Mouse (Mus musculus) left cerebral cortex, postnatal 25 days (tissue): Measurements from ENCODE around the gene Srl. TPM values are rescaled to one million over a fixed set of nuclear protein-coding genes. Genes with fewer than 3 reads are reported as not detected.
A peak's percentile ranks its signal among the peaks of the same experiment; 100 is the strongest.
"Not testable (repeated sequence)": the region's sequence is repeated elsewhere in the genome, so short reads cannot be mapped to it uniquely, and the experiment has no call there.

Source experiments
- DNase-seq, 2 experiments: peaks; one replicate each; pipeline ENCODE4 v3.0.0; 2022; ENCODE audit warnings: low spot score in 2 of 2, mixed read lengths in 1 of 2
- intact Hi-C: fragments of 180-260 bp; cut with DNase I; formaldehyde crosslinking; loops from one replicate; pipeline ENCODE4 v1.15.1; 2025
- total RNA-seq, 2 experiments: library from RNA; stranded (reverse); gene quantifications; 2 replicates each; pipeline ENCODE4 v1.2.3; 2021

Gene Srl
- total RNA-seq, 2 experiments from 2014 or later, result 9.1 to 9.5 TPM

DNA sequence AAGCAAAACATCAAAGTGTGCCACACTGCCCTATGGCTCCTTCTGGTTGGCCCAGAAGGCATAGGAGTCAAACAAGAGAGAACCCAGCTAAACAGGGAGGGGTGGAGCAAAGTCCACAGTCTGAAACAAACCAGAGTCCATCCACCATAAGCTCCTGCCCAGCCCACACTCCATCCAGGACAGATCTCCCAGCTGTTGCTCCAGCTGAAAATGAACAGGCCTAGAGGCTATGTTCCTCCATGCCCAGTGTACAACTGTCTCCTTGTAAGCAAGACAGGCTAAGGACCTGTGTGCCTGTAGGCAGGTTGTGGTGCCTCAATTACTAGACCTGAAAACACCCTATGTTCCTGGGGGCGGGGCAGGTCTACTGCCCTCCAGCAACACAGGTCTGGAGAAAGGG is 15.5 kb upstream of the Srl start:
- no peak for DNase-seq
- intact Hi-C loops, result no loop called here

- intact Hi-C loops, result no loop called here
- DNase-seq, result no peak
Observed at GRCm38 (mm10) chr16:4555555-4555954, 13.9 kb upstream of the Srl start.

GRCm38 (mm10) chr16:4552829-4553550 is 11.4 kb upstream of the Srl start:
- intact Hi-C loops, result no loop called here
- no peak for DNase-seq

DNA sequence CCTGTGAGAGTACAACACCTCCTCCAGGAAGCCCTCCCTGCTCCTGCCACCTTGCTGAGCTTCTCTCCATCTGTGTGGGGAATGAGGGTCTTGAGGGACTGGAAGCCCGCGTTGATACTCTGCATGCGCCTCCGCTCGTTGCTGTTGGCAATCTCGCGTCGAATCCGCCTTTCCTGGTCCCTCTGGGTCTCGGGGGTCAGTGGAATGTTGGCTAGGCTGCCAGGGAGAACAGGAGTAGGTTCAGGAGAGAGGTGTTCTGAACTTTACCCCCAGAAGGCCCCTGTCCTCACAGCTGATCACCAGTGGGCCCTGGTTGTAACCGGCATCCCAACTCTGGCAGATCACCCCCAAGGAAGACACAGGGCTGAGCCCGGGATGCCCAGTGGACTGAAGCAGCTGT is 10.3 kb upstream of the Srl start:
- no peak for DNase-seq
- intact Hi-C loops, result no loop called here

DNA sequence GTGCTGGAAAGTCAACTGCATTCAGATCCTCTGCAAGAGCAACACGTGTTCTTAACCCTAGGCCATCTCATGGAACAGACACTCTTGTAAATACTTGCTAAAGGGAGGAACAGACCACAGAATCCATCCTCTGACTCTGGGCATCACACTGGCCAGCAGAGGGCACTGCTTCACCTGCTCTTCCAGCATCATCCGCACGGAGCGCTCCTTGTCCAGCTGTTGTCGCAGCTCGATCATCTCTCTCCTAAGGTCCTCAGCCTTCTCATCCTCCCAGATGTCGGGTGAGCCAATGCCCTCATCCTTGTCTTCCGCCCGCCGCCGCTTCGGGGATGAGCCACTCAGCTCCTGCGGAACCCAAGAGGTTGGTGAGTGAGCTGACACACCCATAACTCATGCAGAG is 9.4 kb upstream of the Srl start:
- DNase-seq, result peak; percentile 59 to 69
- intact Hi-C loops, result no loop called here

GRCm38 (mm10) chr16:4548953-4549688 is 7.5 kb upstream of the Srl start:
- no peak for DNase-seq
- intact Hi-C loops, result no loop called here

DNA sequence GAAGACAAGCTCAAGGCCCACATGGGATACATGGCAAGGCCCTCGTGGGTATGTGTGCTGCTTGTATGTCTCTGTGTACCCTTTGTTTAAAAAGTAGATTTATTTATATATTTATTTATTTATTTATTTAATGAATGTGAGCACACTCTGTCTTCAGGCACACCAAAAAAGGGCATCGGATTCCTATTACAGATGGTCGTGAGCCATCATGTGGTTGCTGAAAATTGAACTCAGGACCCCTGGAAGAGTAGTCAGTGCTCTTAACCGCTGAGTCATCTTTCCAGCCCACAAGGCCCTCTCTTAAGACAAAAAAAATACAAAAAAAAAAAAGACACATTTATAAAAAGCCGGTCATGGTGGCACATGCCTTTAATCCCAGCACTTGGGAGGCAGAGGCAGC is 6.0 kb upstream of the Srl start:
- intact Hi-C loops, result no loop called here
- no peak for DNase-seq

DNA sequence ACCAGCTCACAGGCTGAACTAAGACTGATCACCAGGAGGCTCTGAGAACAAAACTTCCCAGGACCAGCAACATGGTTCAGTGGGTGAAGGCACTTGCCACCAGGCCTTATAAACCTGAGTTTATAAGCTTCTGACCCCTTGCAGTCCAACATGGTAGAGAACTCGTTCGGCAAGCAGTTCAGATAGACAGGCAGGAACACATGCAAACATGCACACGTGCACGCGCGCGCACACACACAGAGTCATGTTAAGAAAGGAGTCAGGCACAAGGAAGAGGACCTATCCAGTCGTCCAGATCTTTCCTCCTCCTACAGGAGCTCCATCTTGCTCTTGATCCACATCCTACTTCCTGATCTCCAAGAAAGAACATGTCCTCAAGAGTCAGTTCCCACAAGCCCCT is 5.2 kb upstream of the Srl start:
- intact Hi-C loops, result no loop called here
- no peak for DNase-seq

- intact Hi-C loops, result loop anchor here (5.0 kb wide), 1 partner anchor 128 kb away; no protein-coding TSS in a partner anchor
- DNase-seq, result no peak
Observed at GRCm38 (mm10) chr16:4544845-4545244, 3.2 kb upstream of the Srl start.

- intact Hi-C loops, result loop anchor here (5.0 kb wide), 1 partner anchor 126 kb away; no protein-coding TSS in a partner anchor
- DNase-seq, result no peak
Observed at GRCm38 (mm10) chr16:4543266-4543665, 1.6 kb upstream of the Srl start.

DNA sequence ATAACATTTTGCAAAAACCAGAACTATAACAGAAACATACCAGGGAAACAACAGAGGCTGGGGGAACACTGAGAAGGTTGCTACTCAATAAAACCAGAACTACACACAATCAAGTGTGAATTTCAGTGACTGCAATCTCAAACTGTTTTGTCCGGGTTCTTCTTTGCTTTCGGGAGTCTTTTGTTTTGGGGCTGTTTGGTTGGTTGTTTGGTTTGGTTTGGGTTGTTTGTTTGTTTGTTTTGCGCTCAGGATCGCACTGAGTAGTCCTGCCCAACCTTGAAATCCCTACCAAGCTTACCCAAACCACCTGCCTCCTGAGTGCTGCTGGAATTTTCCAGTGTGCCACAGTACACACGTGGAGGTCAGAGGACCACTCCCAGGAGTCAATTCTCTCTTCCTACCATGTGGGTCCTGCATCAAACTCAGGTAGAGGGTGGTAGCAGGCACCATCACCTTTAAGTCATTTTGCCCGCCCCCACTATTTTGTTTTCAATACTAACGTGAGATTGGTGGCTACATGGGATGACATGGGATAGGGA is 689 bp upstream of the Srl start:
- intact Hi-C loops, result loop anchor here (1.0 to 5.0 kb wide), 2 partner anchors 125 to 226 kb away; no protein-coding TSS in a partner anchor

DNA sequence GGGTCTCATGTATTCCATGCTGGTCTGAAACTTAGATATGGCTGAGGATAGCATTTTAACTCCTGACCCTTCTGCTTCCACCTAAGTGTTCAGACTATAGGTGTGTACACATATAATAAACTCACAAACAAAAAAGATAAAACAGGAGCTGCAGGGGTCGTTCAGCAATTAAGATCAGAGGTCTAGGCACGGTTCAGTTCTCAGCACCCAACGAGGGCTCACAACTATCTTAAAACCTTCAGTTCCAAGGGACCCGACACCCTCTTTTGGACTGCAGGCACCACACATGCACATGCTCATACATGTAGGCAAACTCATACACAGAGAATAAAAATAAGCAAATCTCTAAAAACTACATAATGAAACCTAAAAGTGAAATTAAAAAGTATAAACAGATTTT is 583 bp downstream of the Srl start:
- intact Hi-C loops, result loop anchor here (1.0 to 5.0 kb wide), 2 partner anchors 52 to 124 kb away; no protein-coding TSS in a partner anchor
- no peak for DNase-seq

More for the DNA sequence above, 689 bp upstream of the Srl start:
- DNase-seq, result no peak

DNA sequence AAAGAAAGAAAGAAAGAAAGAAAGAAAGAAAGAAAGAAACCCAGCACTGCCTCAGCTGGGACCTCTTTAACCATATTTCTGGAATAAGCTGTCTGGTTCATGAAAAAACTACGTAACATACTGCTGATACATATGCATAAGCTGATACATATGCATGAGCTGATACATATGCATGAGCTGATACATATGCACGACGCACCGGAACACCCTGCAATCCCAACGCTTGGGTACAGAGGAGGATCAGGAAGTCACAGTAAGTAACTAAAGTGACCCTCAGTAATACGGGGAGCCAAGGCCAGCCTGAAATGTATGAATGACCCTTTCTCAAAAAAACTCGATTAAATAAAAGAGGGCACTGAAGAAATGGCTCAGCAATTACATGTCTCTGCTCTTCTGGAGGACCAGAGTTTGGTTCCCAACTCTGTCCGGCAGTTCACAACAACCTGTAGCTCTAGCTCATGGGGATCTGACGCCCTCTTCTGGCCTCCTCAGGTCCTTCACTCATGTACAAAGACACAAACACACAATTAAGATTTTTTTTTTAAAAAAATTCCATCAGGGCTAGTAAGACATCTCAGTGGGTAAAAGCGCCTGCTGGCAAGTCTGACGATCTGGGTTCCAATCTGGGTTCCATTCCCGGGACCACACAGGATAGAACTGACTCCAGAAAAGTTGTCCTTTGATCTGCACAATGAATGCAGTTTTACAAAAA is 1.4 kb downstream of the Srl start:
- DNase-seq, result peak in 1 of 2 experiments; percentile 35
- intact Hi-C loops, result loop anchor here (5.0 kb wide), 1 partner anchor 123 kb away; no protein-coding TSS in a partner anchor

- DNase-seq, result no peak
- intact Hi-C loops, result no loop called here
Observed at GRCm38 (mm10) chr16:4539521-4539920, 2.1 kb downstream of the Srl start.

DNA sequence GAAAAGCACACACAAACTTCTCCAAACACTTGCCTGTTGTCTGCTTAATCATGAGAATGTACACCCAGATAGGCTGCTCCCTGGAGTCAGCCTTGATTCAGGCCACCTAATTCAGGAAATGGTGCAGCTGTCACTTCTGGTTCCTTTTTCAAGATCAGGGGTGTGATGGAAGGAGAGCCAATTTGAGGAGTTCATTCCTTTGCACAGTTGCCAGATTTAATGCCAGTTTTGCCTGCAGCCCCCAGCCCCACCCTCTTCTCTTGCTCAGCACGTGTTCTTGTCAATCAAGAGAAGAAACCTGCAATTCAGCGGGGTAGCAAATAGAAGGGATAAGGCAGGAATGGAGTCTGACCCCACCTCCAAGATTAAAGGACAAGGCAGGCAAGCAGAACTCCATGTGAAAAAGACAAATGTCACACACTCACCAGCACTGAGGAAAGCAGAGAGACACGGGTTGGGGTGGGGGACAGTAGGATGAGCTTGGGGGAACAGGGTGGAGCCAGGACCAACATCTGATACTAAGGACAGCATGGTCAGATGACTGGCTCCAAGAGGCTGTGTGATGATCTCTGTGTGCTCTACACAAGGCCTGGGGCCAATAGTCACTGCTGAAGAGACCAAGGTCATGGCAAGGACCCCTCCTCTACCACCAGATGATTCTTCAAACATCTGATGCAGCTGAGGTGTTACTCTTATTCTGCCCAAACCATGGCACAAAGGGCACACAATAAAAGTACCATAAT is 3.8 kb downstream of the Srl start:
- intact Hi-C loops, result no loop called here
- no peak for DNase-seq

DNA sequence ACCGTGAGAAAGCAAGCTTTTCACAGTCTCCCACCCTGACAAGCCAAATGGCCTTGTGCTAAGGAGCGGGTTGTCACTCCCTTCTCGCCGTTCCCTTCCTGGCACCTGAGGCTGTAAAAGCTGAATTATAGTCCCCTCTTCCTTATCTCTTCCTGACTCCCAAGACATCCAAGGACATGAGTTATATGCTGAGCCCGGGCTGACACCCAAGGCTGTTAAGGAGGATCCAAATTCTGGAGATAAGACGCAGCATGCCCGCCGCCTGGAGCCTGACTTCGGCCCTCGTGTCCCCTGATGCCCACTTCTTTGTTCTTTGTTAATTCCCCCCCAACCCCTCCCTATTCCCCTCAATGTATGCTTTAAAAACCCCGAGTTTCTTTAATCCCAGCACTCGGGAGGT is 14.2 kb downstream of the Srl start:
- intact Hi-C loops, DNase-seq: not testable (repeated sequence)

- intact Hi-C loops, result no loop called here
- DNase-seq, result no peak
Observed at GRCm38 (mm10) chr16:4523313-4524004, 18.2 kb downstream of the Srl start.

DNA sequence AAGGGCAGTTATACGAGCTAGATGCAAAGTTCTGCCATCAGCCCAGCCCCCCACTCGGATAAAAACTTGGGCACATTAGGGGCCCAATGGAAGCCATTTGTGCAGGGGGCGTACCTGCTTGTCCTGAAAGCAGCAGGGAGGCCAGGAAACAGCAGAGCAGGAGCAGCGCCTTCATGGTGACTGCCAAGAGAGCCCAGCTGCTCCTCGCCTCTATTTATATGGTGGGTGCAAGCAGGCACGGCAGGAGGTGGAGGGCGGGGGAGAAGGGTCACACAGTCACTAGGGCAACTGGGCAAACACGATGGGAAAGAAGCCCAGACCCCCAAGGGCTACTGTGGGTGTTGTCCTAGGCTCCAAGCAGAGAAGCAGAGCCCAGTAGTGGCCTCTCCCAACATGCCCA is 18.7 kb downstream of the Srl start:
- DNase-seq, result no peak
- intact Hi-C loops, result no loop called here
